Mouse (Mus musculus) neural tube, embryonic 12.5 days (tissue): Measurements from ENCODE around the gene Tbx20. TPM values are rescaled to one million over a fixed set of nuclear protein-coding genes. Genes with fewer than 3 reads are reported as not detected.

Experiments used
- ATAC-seq: fragments of 200-750 bp; cut with Nextera tagmentation; 2 replicates; pipeline ENCODE4 v1.8.0; 2017; ENCODE audit warnings: low read depth, mild to moderate bottlenecking, moderate TSS enrichment, moderate library complexity; ENCODE audit not compliant: low FRiP score
- H3K27ac ChIP-seq: fragments of 300-500 bp; sonication (generic); 2 replicates; pipeline ENCODE4 v1.5.1; 2016
- H3K27me3 ChIP-seq: fragments of 300-500 bp; sonication (generic); replicated peaks from 2 replicates; pipeline ENCODE4 v1.6.1; 2016; ENCODE audit warnings: mild to moderate bottlenecking
- H3K36me3 ChIP-seq: fragments of 300-500 bp; sonication (generic); 2 replicates; pipeline ENCODE4 v1.6.1; 2016; ENCODE audit warnings: mild to moderate bottlenecking
- H3K4me1 ChIP-seq: fragments of 300-500 bp; sonication (generic); 2 replicates; pipeline ENCODE4 v1.6.1; 2016
- H3K4me2 ChIP-seq: fragments of 300-500 bp; sonication (generic); replicated peaks from 2 replicates; pipeline ENCODE4 v1.6.1; 2016; ENCODE audit warnings: mild to moderate bottlenecking
- H3K4me3 ChIP-seq: fragments of 300-500 bp; sonication (generic); 2 replicates; pipeline ENCODE4 v1.5.1; 2016
- H3K9ac ChIP-seq: fragments of 300-500 bp; sonication (generic); 2 replicates; pipeline ENCODE4 v1.6.1; 2016; ENCODE audit warnings: mild to moderate bottlenecking
- H3K9me3 ChIP-seq: fragments of 300-500 bp; sonication (generic); 2 replicates; pipeline ENCODE4 v1.6.1; 2016; ENCODE audit warnings: mild to moderate bottlenecking
- WGBS: fragments of 180-500 bp; shearing (Covaris S2); methylation state at CpG from one replicate; pipeline ENCODE4 v1.1.7; 2016; 5-methylcytosine and 5-hydroxymethylcytosine counted together
- polyA plus RNA-seq: library from polyadenylated mRNA; unstranded; fragments of >200 nt; fragmentation: Nextera tagmentation; extraction: Ambion mirVana; gene quantifications from 2 replicates; pipeline ENCODE4 v1.2.1, GENCODE M21; 2016

Gene Tbx20
- polyA plus RNA-seq: 0.15 and 0.40 TPM in 2 replicates

DNA sequence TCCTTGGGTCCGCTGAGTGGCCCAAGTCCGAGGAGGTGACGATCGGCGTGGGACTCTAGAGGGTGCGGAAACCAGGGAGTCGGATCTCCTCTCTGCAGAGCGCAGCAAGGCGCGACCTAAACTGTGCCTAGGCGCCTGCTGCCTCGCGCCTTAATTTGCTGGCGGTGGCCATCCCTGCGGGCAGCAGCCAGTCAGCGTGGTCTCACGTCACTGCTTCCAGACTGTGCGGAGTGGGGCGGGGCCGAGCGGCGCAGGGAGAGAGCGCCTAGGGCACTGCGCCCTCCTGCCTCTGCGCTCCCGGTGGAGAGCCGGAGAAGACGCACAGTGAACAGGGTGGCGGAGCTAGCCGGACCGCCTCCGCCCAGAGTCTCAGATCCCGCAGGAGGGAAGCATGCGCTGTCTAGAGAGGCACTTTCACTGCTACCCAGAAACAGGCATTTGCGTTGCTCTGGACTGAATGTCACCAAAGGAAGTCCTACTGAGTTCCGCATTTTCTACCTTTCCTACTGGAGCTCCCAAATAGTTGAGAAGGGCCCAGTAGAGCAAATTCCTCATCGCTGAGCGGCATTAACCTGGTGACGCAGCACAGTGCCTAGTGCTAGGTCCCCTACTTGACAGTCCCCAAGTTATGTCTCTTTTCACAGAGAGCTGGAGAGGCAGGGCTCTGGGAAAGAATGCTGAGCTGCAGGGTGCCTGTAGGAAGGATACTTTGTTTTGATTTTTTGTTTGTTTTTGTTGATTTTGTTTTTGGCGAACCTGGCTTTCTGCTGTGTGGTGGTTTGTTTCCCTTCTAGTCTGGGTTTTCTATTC lies at the start of gene Tbx20:
TSS of gene Tbx20 (minus strand) at position 144 of the 810 bp plus-strand sequence.
- peak within 1 kb of the TSS; percentile 57 for H3K4me2 ChIP-seq
- no peaks in the 10 kb centered on the region for H3K36me3 ChIP-seq
- peaks cover 24% of the 10 kb centered on the region for H3K4me1 ChIP-seq
- no peak within 1 kb of the TSS for H3K9ac ChIP-seq
- peaks cover 92% of the 10 kb centered on the region for H3K27me3 ChIP-seq
- no peak within 1 kb of the TSS for H3K27ac ChIP-seq
- ATAC-seq: peak; percentile 92
- no peaks in the 10 kb centered on the region for H3K9me3 ChIP-seq
- peak within 1 kb of the TSS; percentile 20 for H3K4me3 ChIP-seq
- WGBS: under 1% methylated on average over 40 of the region's 40 CpGs

GRCm38 (mm10) chr9:24818511-24818910 lies 44.4 kb upstream of the Tbx20 start:
- ATAC-seq: no peak
- Histone ChIP-seq H3K27me3 (no peaks in the 10 kb centered on the region), H3K4me1 (no peaks in the 10 kb centered on the region), H3K27ac (no peak overlapping the region), H3K9me3 (no peaks in the 10 kb centered on the region), H3K4me3 (no peak overlapping the region), H3K4me2 (no peak overlapping the region), H3K36me3 (no peaks in the 10 kb centered on the region), H3K9ac (no peak overlapping the region)
- WGBS: 65% methylated on average over 3 of the region's 3 CpGs

- Histone ChIP-seq H3K9ac (no peak overlapping the region), H3K9me3 (no peaks in the 10 kb centered on the region)
- 95% methylated on average over 6 of the region's 6 CpGs for WGBS
These were observed 38.4 kb upstream of the Tbx20 start for GRCm38 (mm10) chr9:24812461-24812860.

DNA sequence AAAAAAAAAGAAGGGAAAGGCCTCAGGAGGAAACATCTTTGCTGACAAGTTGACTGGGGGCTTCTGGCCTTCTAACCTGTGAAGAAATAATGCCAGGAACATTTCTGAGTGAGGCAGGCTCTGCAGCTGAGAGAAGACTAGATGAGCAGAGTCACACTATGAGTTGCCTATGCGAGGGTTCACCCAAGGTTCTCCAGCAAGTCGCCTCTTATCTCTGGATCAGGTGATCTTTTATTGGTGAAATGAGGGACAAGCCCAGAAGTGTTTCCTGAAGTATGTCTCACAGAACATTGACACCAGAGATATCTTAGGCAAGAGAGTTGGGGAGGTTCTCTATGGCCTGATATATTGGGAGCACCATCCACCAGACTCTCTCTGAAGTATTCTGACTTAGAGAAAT lies 18.0 kb upstream of the Tbx20 start:
- no peak overlapping the region for H3K4me3 ChIP-seq
- whole genome bisulfite sequencing: 88% methylated on average over 2 of the region's 2 CpGs
- H3K9me3 ChIP-seq: no peaks in the 10 kb centered on the region
- H3K4me1 ChIP-seq: no peaks in the 10 kb centered on the region
- H3K27ac ChIP-seq: no peak overlapping the region
- no peak overlapping the region for H3K4me2 ChIP-seq
- H3K9ac ChIP-seq: no peak overlapping the region
- no peak for ATAC-seq
- H3K36me3 ChIP-seq: no peaks in the 10 kb centered on the region
- no peaks in the 10 kb centered on the region for H3K27me3 ChIP-seq

More at GRCm38 (mm10) chr9:24812461-24812860, 38.4 kb upstream of the Tbx20 start:
- ATAC-seq: no peak
- no peak overlapping the region for H3K4me3 ChIP-seq
- H3K4me2 ChIP-seq: no peak overlapping the region
- H3K4me1 ChIP-seq: no peaks in the 10 kb centered on the region
- no peaks in the 10 kb centered on the region for H3K27me3 ChIP-seq
- H3K36me3 ChIP-seq: no peaks in the 10 kb centered on the region
- H3K27ac ChIP-seq: no peak overlapping the region

GRCm38 (mm10) chr9:24789396-24789795 lies 15.3 kb upstream of the Tbx20 start:
- no peaks in the 10 kb centered on the region for H3K9me3 ChIP-seq
- no peaks in the 10 kb centered on the region for H3K36me3 ChIP-seq
- ATAC-seq: no peak
- no peaks in the 10 kb centered on the region for H3K27me3 ChIP-seq
- H3K4me1 ChIP-seq: no peaks in the 10 kb centered on the region
- no peak overlapping the region for H3K9ac ChIP-seq
- 60% methylated on average over 3 of the region's 3 CpGs for WGBS
- H3K4me2 ChIP-seq: no peak overlapping the region
- H3K4me3 ChIP-seq: no peak overlapping the region
- H3K27ac ChIP-seq: no peak overlapping the region

DNA sequence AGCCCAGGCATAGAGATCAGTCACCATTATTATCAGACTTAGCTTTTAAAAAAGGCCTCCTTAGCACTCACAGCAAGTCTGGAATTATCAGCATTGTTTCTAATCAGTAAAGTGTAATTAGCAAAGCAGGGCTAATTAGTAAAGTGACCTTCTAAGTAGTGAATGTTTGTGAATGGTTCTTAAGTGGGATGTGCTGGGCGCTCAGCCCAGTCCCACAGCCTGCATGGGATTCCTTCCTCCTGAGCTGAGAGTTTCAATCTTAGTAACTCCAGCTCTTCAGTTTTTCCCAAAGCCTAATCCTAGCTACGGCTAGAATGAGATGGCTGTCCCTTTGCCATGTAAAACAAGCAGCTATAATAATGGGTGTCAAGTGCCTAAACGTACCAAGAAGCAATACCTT lies 8.2 kb upstream of the Tbx20 start:
- peaks cover 16% of the 10 kb centered on the region; the same call in 1 of the 2 replicates for H3K4me1 ChIP-seq
- WGBS: 16% methylated on average over 3 of the region's 3 CpGs
- no peak overlapping the region for H3K4me3 ChIP-seq
- H3K27ac ChIP-seq: no peak overlapping the region
- no peak overlapping the region for H3K9ac ChIP-seq
- H3K36me3 ChIP-seq: no peaks in the 10 kb centered on the region
- ATAC-seq: no peak
- H3K27me3 ChIP-seq: peaks cover 55% of the 10 kb centered on the region
- no peaks in the 10 kb centered on the region for H3K9me3 ChIP-seq
- H3K4me2 ChIP-seq: no peak overlapping the region

GRCm38 (mm10) chr9:24780929-24781441 lies 6.9 kb upstream of the Tbx20 start:
- peak overlapping the region; percentile 32 for H3K4me3 ChIP-seq
- peak overlapping the region; percentile 67 for H3K4me2 ChIP-seq
- peaks cover 68% of the 10 kb centered on the region for H3K27me3 ChIP-seq
- WGBS: under 1% methylated on average over 32 of the region's 32 CpGs
- H3K9ac ChIP-seq: no peak overlapping the region
- H3K9me3 ChIP-seq: no peaks in the 10 kb centered on the region
- peak; percentile 75 for ATAC-seq
- H3K4me1 ChIP-seq: peaks cover 16% of the 10 kb centered on the region; the same call in 1 of the 2 replicates
- H3K27ac ChIP-seq: no peak overlapping the region
- H3K36me3 ChIP-seq: no peaks in the 10 kb centered on the region

- Histone ChIP-seq H3K9me3 (no peaks in the 10 kb centered on the region), H3K4me3 (peak overlapping the region; percentile 32), H3K9ac (no peak overlapping the region), H3K4me1 (peaks cover 16% of the 10 kb centered on the region; the same call in 1 of the 2 replicates), H3K27me3 (peaks cover 71% of the 10 kb centered on the region), H3K4me2 (peak overlapping the region; percentile 67), H3K36me3 (no peaks in the 10 kb centered on the region), H3K27ac (no peak overlapping the region)
- peak; percentile 59 for ATAC-seq
- 2% methylated on average over 19 of the region's 22 CpGs for WGBS
These were observed 6.4 kb upstream of the Tbx20 start for GRCm38 (mm10) chr9:24780391-24780928.

DNA sequence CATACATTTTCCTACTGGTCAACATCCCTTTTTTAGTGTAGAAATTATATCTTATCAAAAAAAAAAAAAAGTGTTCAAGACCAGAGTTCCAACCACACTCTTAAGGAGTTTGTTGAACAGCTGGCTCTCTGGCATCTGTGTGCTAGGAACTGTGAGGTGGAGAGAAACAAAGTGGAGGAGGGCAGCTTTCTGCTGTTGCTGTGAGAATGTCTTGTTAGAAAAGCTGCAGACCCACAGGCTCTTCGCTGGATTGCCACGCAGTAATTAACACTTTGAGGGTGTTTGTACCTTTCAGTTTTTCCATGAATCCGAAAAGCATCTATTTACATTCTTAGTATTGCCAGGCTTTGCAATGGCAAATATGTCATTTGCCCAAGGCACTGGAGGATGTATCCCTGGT lies 5.9 kb upstream of the Tbx20 start:
- Histone ChIP-seq H3K9me3 (no peaks in the 10 kb centered on the region), H3K36me3 (no peaks in the 10 kb centered on the region), H3K9ac (no peak overlapping the region), H3K4me2 (no peak overlapping the region), H3K27ac (no peak overlapping the region), H3K4me1 (peaks cover 16% of the 10 kb centered on the region; the same call in 1 of the 2 replicates), H3K4me3 (no peak overlapping the region), H3K27me3 (peaks cover 76% of the 10 kb centered on the region)
- no peak for ATAC-seq
- 1% methylated on average over 3 of the region's 3 CpGs for WGBS

- WGBS: 5% methylated on average over 14 of the region's 14 CpGs
- no peak overlapping the region for H3K4me2 ChIP-seq
These were observed 4.5 kb upstream of the Tbx20 start for GRCm38 (mm10) chr9:24778571-24778970.

GRCm38 (mm10) chr9:24777961-24778360 lies 3.9 kb upstream of the Tbx20 start:
- H3K4me3 ChIP-seq: no peak overlapping the region
- peaks cover 26% of the 10 kb centered on the region for H3K4me1 ChIP-seq
- H3K9me3 ChIP-seq: no peaks in the 10 kb centered on the region
- peaks cover 94% of the 10 kb centered on the region for H3K27me3 ChIP-seq
- H3K36me3 ChIP-seq: no peaks in the 10 kb centered on the region
- under 1% methylated on average over 14 of the region's 14 CpGs for WGBS
- no peak overlapping the region for H3K27ac ChIP-seq
- H3K4me2 ChIP-seq: peak overlapping the region; percentile 20; the same call in 1 of the 2 replicates
- ATAC-seq: no peak
- H3K9ac ChIP-seq: no peak overlapping the region

More at GRCm38 (mm10) chr9:24778571-24778970, 4.5 kb upstream of the Tbx20 start:
- Histone ChIP-seq H3K4me1 (peaks cover 24% of the 10 kb centered on the region), H3K27me3 (peaks cover 90% of the 10 kb centered on the region), H3K9me3 (no peaks in the 10 kb centered on the region), H3K36me3 (no peaks in the 10 kb centered on the region), H3K27ac (no peak overlapping the region), H3K9ac (no peak overlapping the region), H3K4me3 (no peak overlapping the region)
- no peak for ATAC-seq

GRCm38 (mm10) chr9:24777176-24777895 lies 3.2 kb upstream of the Tbx20 start:
- Histone ChIP-seq H3K4me1 (peaks cover 26% of the 10 kb centered on the region), H3K27me3 (peaks cover 93% of the 10 kb centered on the region), H3K27ac (no peak overlapping the region), H3K4me2 (peak overlapping the region; percentile 20; the same call in 1 of the 2 replicates), H3K36me3 (no peaks in the 10 kb centered on the region), H3K4me3 (no peak overlapping the region), H3K9ac (no peak overlapping the region), H3K9me3 (no peaks in the 10 kb centered on the region)
- WGBS: 1% methylated on average over 37 of the region's 37 CpGs
- ATAC-seq: no peak
